Mouse (Mus musculus): ENCODE results near the gene Slc32a1.

DNA sequence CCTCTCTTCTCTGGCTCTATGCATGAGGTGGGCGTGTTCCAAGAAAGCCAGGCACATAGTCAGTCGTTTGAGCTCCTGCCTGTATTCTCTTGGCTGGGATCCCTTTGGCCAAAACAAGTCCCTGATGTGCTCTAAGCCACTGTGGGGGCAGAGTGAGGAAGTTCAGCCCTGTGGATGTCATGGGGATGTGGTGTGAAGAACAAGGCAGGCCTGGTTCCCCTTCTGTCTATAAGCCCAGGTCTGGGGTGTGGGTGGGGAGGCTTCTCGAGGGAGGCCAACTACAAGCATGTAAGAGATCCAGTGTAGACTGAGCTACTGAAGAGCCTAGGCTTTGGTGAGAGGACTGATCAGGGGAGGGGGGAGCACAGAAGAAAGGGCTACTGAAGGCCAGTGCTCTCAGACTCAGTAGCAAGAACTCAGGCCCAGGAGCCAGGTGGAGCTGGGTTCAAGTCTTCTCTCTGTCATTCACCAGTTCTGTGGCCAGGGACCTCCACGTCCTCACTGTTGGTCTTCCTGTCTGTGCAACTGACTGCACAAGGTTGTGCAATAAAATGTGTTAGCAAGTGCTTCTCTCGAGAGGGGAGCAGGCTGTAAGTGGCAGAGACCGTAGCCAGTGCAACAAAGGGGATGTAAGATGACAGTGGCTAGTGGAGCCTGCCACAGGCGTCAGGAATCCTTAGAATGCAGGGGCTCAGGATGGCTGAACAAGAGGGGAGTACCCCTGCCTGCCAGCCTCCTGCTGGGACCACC is 40.8 kb downstream of the Slc32a1 start:
- TF ChIP-seq CTCF (IDR thresholded peaks at IDR 0.05; ENCODE audit: borderline replicate concordance, insufficient read depth, low read length) (no peak), POLR2A (IDR thresholded peaks at IDR 0.05; ENCODE audit: low read depth, low read length) (no peak)
